Mouse (Mus musculus) embryo, embryonic 11.5 days (tissue): ENCODE measurements around the gene Fmod.

Source experiments
- DNase-seq: peaks from one replicate; pipeline ENCODE4 v3.0.0-alpha.2; 2012; ENCODE audit warnings: low read depth, low spot score

The Fmod gene

GRCm38 (mm10) chr1:134096264-134096934, 59.3 kb downstream of the Fmod start:
- no peak for DNase-seq

- no peak for DNase-seq
Observed at GRCm38 (mm10) chr1:134097080-134097855, 60.2 kb downstream of the Fmod start.
